Mouse (Mus musculus) megakaryocyte, embryonic 14.5 days (primary cell): Measurements from ENCODE around the gene Gmpr2. TPM values are rescaled to one million over a fixed set of nuclear protein-coding genes. Genes with fewer than 3 reads are reported as not detected.
A peak's percentile ranks its signal among the peaks of the same experiment; 100 is the strongest.

Experiments used
- H3K27me3 ChIP-seq: replicated peaks from 2 replicates; pipeline ENCODE3; 2012; ENCODE audit warnings: inconsistent platforms
- H3K36me3 ChIP-seq: replicated peaks from 2 replicates; pipeline ENCODE3; 2012; ENCODE audit warnings: low read length, inconsistent platforms, mixed read lengths
- H3K4me1 ChIP-seq: 2 replicates; pipeline ENCODE4 v1.6.1; 2012; ENCODE audit warnings: inconsistent platforms
- H3K4me3 ChIP-seq: replicated peaks from 2 replicates; pipeline ENCODE3; 2012; ENCODE audit warnings: moderate library complexity, mild to moderate bottlenecking, inconsistent platforms
- H3K9me3 ChIP-seq: 2 replicates; pipeline ENCODE4 v1.6.1; 2012; ENCODE audit warnings: inconsistent platforms
- FLI1 ChIP-seq: IDR thresholded peaks from 2 replicates; pipeline ENCODE4 v1.6.1; 2012; ENCODE audit warnings: low read length, inconsistent platforms, mixed read lengths
- GATA1 ChIP-seq: IDR thresholded peaks from 3 replicates; pipeline ENCODE4 v1.6.1; 2012; ENCODE audit warnings: mixed read lengths, low read length, inconsistent platforms, borderline replicate concordance
- polyA plus RNA-seq: library from polyadenylated mRNA; stranded (reverse); fragments of >175 nt; gene quantifications from 2 replicates; pipeline ENCODE4 v1.2.3, GENCODE M21; 2012; ENCODE audit warnings: low replicate concordance; ENCODE audit not compliant: insufficient read depth

Gene Gmpr2
- polyA plus RNA-seq, 1 experiment = 39.5 TPM

- H3K4me1 ChIP-seq = peaks cover 53% of the 10 kb centered on the region
- H3K4me3 ChIP-seq = peak within 1 kb of the TSS; percentile 96
- H3K36me3 ChIP-seq = peaks cover 55% of the 10 kb centered on the region
- TF ChIP-seq GATA1 (no peak), FLI1 (peak; percentile 40; the same call in 1 of the 2 replicates)
- no peaks in the 10 kb centered on the region for H3K27me3 ChIP-seq
- no peaks in the 10 kb centered on the region for H3K9me3 ChIP-seq
Measured at GRCm38 (mm10) chr14:55643060-55643907, 28.5 kb upstream of the Gmpr2 start, which contains the start of gene Tm9sf1. Tm9sf1 (minus strand) TSS chr14:55643806.

- Histone ChIP-seq H3K36me3 (peaks cover 44% of the 10 kb centered on the region), H3K27me3 (no peaks in the 10 kb centered on the region)
- TF ChIP-seq GATA1 (no peak), FLI1 (no peak)
Measured at GRCm38 (mm10) chr14:55644261-55644888, 27.4 kb upstream of the Gmpr2 start.

GRCm38 (mm10) chr14:55649884-55650283, 21.9 kb upstream of the Gmpr2 start, which contains the start of gene Tssk4:
Tssk4 (plus strand) TSS chr14:55650184.
- Histone ChIP-seq H3K27me3 (peaks cover 5% of the 10 kb centered on the region), H3K36me3 (peaks cover 19% of the 10 kb centered on the region)
- no peak for TF ChIP-seq FLI1
- no peak for TF ChIP-seq GATA1

More at GRCm38 (mm10) chr14:55644261-55644888, 27.4 kb upstream of the Gmpr2 start:
- Histone ChIP-seq H3K4me1 (peaks cover 56% of the 10 kb centered on the region), H3K9me3 (no peaks in the 10 kb centered on the region), H3K4me3 (peak overlapping the region; percentile 91)

GRCm38 (mm10) chr14:55651528-55651927, 20.2 kb upstream of the Gmpr2 start:
- Histone ChIP-seq H3K4me3 (no peak overlapping the region), H3K36me3 (peaks cover 11% of the 10 kb centered on the region), H3K4me1 (peaks cover 15% of the 10 kb centered on the region), H3K9me3 (no peaks in the 10 kb centered on the region), H3K27me3 (peaks cover 5% of the 10 kb centered on the region)
- TF ChIP-seq FLI1 = no peak
- no peak for TF ChIP-seq GATA1

More at GRCm38 (mm10) chr14:55649884-55650283, 21.9 kb upstream of the Gmpr2 start, which contains the start of gene Tssk4:
- Histone ChIP-seq H3K4me3 (no peak within 1 kb of the TSS), H3K9me3 (no peaks in the 10 kb centered on the region), H3K4me1 (peaks cover 21% of the 10 kb centered on the region)

GRCm38 (mm10) chr14:55656935-55657334, 14.8 kb upstream of the Gmpr2 start:
- H3K36me3 ChIP-seq = peaks cover 32% of the 10 kb centered on the region
- peaks cover 32% of the 10 kb centered on the region for H3K4me1 ChIP-seq
- peaks cover 2% of the 10 kb centered on the region for H3K27me3 ChIP-seq
- TF ChIP-seq GATA1 = no peak
- no peak for TF ChIP-seq FLI1
- H3K4me3 ChIP-seq = no peak overlapping the region
- no peaks in the 10 kb centered on the region for H3K9me3 ChIP-seq

- no peaks in the 10 kb centered on the region for H3K9me3 ChIP-seq
- H3K27me3 ChIP-seq = no peaks in the 10 kb centered on the region
- H3K4me1 ChIP-seq = peaks cover 32% of the 10 kb centered on the region
- peaks cover 43% of the 10 kb centered on the region for H3K36me3 ChIP-seq
- no peak for TF ChIP-seq FLI1
- no peak for TF ChIP-seq GATA1
- no peak overlapping the region for H3K4me3 ChIP-seq
Measured at GRCm38 (mm10) chr14:55658011-55658410, 13.7 kb upstream of the Gmpr2 start.

GRCm38 (mm10) chr14:55659960-55660573, 11.7 kb upstream of the Gmpr2 start, which contains the start of gene Mdp1:
Mdp1 (minus strand) TSS chr14:55660508.
- H3K36me3 ChIP-seq = peaks cover 61% of the 10 kb centered on the region
- TF ChIP-seq FLI1 = no peak
- TF ChIP-seq GATA1 = no peak
- no peaks in the 10 kb centered on the region for H3K27me3 ChIP-seq

GRCm38 (mm10) chr14:55660636-55661035, 11.1 kb upstream of the Gmpr2 start:
- peaks cover 24% of the 10 kb centered on the region for H3K4me1 ChIP-seq
- peaks cover 62% of the 10 kb centered on the region for H3K36me3 ChIP-seq
- H3K27me3 ChIP-seq = no peaks in the 10 kb centered on the region
- H3K9me3 ChIP-seq = no peaks in the 10 kb centered on the region
- TF ChIP-seq FLI1 = no peak
- TF ChIP-seq GATA1 = no peak
- peak overlapping the region; percentile 94 for H3K4me3 ChIP-seq

More at GRCm38 (mm10) chr14:55659960-55660573, 11.7 kb upstream of the Gmpr2 start, which contains the start of gene Mdp1:
- H3K9me3 ChIP-seq = no peaks in the 10 kb centered on the region
- H3K4me3 ChIP-seq = peak within 1 kb of the TSS; percentile 94
- H3K4me1 ChIP-seq = peaks cover 30% of the 10 kb centered on the region

- Histone ChIP-seq H3K4me1 (peaks cover 43% of the 10 kb centered on the region), H3K36me3 (peaks cover 48% of the 10 kb centered on the region), H3K27me3 (no peaks in the 10 kb centered on the region), H3K9me3 (no peaks in the 10 kb centered on the region), H3K4me3 (peak overlapping the region; percentile 99)
- no peak for TF ChIP-seq GATA1
Measured at GRCm38 (mm10) chr14:55671486-55671832, 282 bp upstream of the Gmpr2 start.
